Mouse (Mus musculus): Measurements from ENCODE around the gene Mvp. TPM values are rescaled to one million over a fixed set of nuclear protein-coding genes. Genes with fewer than 3 reads are reported as not detected.

Gene Mvp
- total and polyA plus RNA-seq, 2 experiments from 2014 or later = 3.3 to 6.9 TPM

- WGBS = 3% methylated on average over 10 of the region's 10 CpGs
- DNase-seq = no peak
- peaks cover 35% of the 10 kb centered on the region for H3K4me1 ChIP-seq (ENCODE audit: insufficient read depth)
These were observed 1.7 kb upstream of the Mvp start for GRCm38 (mm10) chr7:127016081-127016480.

GRCm38 (mm10) chr7:127014993-127015392, 572 bp upstream of the Mvp start:
- ATAC-seq (no peak), DNase-seq (no peak)
- Histone ChIP-seq H3K36me3 (ENCODE audit: insufficient read depth) (peaks cover 21% of the 10 kb centered on the region; the same call in 1 of the 2 replicates), H3K4me1 (ENCODE audit: insufficient read depth) (peaks cover 28% of the 10 kb centered on the region), H3K9me3 (ENCODE audit: low read length) (no peaks in the 10 kb centered on the region), H3K4me2 (ENCODE audit: low read depth) (no peak overlapping the region), H3K27ac (ENCODE audit: low read depth, low read length) (no peak overlapping the region), H3K27me3 (ENCODE audit: insufficient read depth, low read length) (no peaks in the 10 kb centered on the region), H3K9ac (no peak overlapping the region), H3K4me3 (ENCODE audit: low read depth, low read length) (no peak overlapping the region)
- WGBS = 96% methylated on average over 12 of the region's 12 CpGs
- no peak for TF ChIP-seq CTCF (IDR thresholded peaks at IDR 0.05; ENCODE audit: low read depth)

More at GRCm38 (mm10) chr7:127016081-127016480, 1.7 kb upstream of the Mvp start:
- no peak for TF ChIP-seq CTCF (IDR thresholded peaks at IDR 0.05; ENCODE audit: low read depth)
- peak overlapping the region; percentile 46 for H3K4me3 ChIP-seq (ENCODE audit: low read depth, low read length)
- peak overlapping the region; percentile 87 for H3K27ac ChIP-seq (ENCODE audit: low read depth, low read length)
- peak overlapping the region; percentile 94 for H3K4me2 ChIP-seq (ENCODE audit: low read depth)
- H3K36me3 ChIP-seq (ENCODE audit: insufficient read depth) = peaks cover 21% of the 10 kb centered on the region; the same call in 1 of the 2 replicates
- H3K27me3 ChIP-seq (ENCODE audit: insufficient read depth, low read length) = no peaks in the 10 kb centered on the region
- H3K9ac ChIP-seq = peak overlapping the region; percentile 80
- ATAC-seq = no peak
- H3K9me3 ChIP-seq (ENCODE audit: low read length) = no peaks in the 10 kb centered on the region

- TF ChIP-seq CTCF (IDR thresholded peaks at IDR 0.05; ENCODE audit: low read depth) = no peak
- H3K4me2 ChIP-seq (ENCODE audit: low read depth) = no peak overlapping the region
- ATAC-seq (no peak), DNase-seq (no peak)
- no peaks in the 10 kb centered on the region for H3K9me3 ChIP-seq (ENCODE audit: low read length)
- no peak overlapping the region for H3K9ac ChIP-seq
- peaks cover 21% of the 10 kb centered on the region; the same call in 1 of the 2 replicates for H3K36me3 ChIP-seq (ENCODE audit: insufficient read depth)
- WGBS = 93% methylated on average over 6 of the region's 6 CpGs
- H3K27me3 ChIP-seq (ENCODE audit: insufficient read depth, low read length) = no peaks in the 10 kb centered on the region
- no peak overlapping the region for H3K4me3 ChIP-seq (ENCODE audit: low read depth, low read length)
- no peak overlapping the region for H3K27ac ChIP-seq (ENCODE audit: low read depth, low read length)
- peaks cover 17% of the 10 kb centered on the region for H3K4me1 ChIP-seq (ENCODE audit: insufficient read depth)
These were observed 1.0 kb downstream of the Mvp start for GRCm38 (mm10) chr7:127013385-127013784.

GRCm38 (mm10) chr7:127012845-127013244, 1.6 kb downstream of the Mvp start:
- DNase-seq = no peak
- Histone ChIP-seq H3K27ac (ENCODE audit: low read depth, low read length) (no peak overlapping the region), H3K9ac (no peak overlapping the region), H3K4me3 (ENCODE audit: low read depth, low read length) (no peak overlapping the region), H3K36me3 (ENCODE audit: insufficient read depth) (peaks cover 21% of the 10 kb centered on the region; the same call in 1 of the 2 replicates), H3K4me2 (ENCODE audit: low read depth) (no peak overlapping the region), H3K9me3 (ENCODE audit: low read length) (no peaks in the 10 kb centered on the region), H3K4me1 (ENCODE audit: insufficient read depth) (peaks cover 12% of the 10 kb centered on the region), H3K27me3 (ENCODE audit: insufficient read depth, low read length) (no peaks in the 10 kb centered on the region)
- ATAC-seq = no peak
- TF ChIP-seq CTCF (IDR thresholded peaks at IDR 0.05; ENCODE audit: low read depth) = no peak
- 97% methylated on average over 10 of the region's 10 CpGs for WGBS

- no peak overlapping the region for H3K4me2 ChIP-seq (ENCODE audit: low read depth)
- peaks cover 10% of the 10 kb centered on the region for H3K4me1 ChIP-seq (ENCODE audit: insufficient read depth)
- no peaks in the 10 kb centered on the region for H3K27me3 ChIP-seq (ENCODE audit: insufficient read depth, low read length)
- 89% methylated on average over 6 of the region's 6 CpGs for WGBS
- ATAC-seq (no peak), DNase-seq (no peak)
- H3K4me3 ChIP-seq (ENCODE audit: low read depth, low read length) = no peak overlapping the region
- H3K36me3 ChIP-seq (ENCODE audit: insufficient read depth) = peaks cover 21% of the 10 kb centered on the region; the same call in 1 of the 2 replicates
- no peaks in the 10 kb centered on the region for H3K9me3 ChIP-seq (ENCODE audit: low read length)
- no peak overlapping the region for H3K27ac ChIP-seq (ENCODE audit: low read depth, low read length)
- no peak for TF ChIP-seq CTCF (IDR thresholded peaks at IDR 0.05; ENCODE audit: low read depth)
- H3K9ac ChIP-seq = no peak overlapping the region
These were observed 2.0 kb downstream of the Mvp start for GRCm38 (mm10) chr7:127012374-127012773.

- WGBS = 69% methylated on average over 2 of the region's 2 CpGs
- no peak overlapping the region for H3K4me2 ChIP-seq (ENCODE audit: low read depth)
- peaks cover 21% of the 10 kb centered on the region; the same call in 1 of the 2 replicates for H3K36me3 ChIP-seq (ENCODE audit: insufficient read depth)
- H3K4me1 ChIP-seq (ENCODE audit: insufficient read depth) = peaks cover 10% of the 10 kb centered on the region
- H3K9ac ChIP-seq = no peak overlapping the region
- no peaks in the 10 kb centered on the region for H3K27me3 ChIP-seq (ENCODE audit: insufficient read depth, low read length)
- no peak for TF ChIP-seq CTCF (IDR thresholded peaks at IDR 0.05; ENCODE audit: low read depth)
- ATAC-seq (no peak), DNase-seq (no peak)
- no peak overlapping the region for H3K27ac ChIP-seq (ENCODE audit: low read depth, low read length)
- no peaks in the 10 kb centered on the region for H3K9me3 ChIP-seq (ENCODE audit: low read length)
- no peak overlapping the region for H3K4me3 ChIP-seq (ENCODE audit: low read depth, low read length)
These were observed 2.7 kb downstream of the Mvp start for GRCm38 (mm10) chr7:127011717-127012116.

- DNase-seq (no peak), ATAC-seq (no peak)
- 94% methylated on average over 2 of the region's 2 CpGs for WGBS
- peaks cover 21% of the 10 kb centered on the region; the same call in 1 of the 2 replicates for H3K36me3 ChIP-seq (ENCODE audit: insufficient read depth)
- H3K27me3 ChIP-seq (ENCODE audit: insufficient read depth, low read length) = no peaks in the 10 kb centered on the region
- H3K4me1 ChIP-seq (ENCODE audit: insufficient read depth) = peaks cover 9% of the 10 kb centered on the region
- TF ChIP-seq CTCF (IDR thresholded peaks at IDR 0.05; ENCODE audit: low read depth) = no peak
- H3K9ac ChIP-seq = no peak overlapping the region
- H3K27ac ChIP-seq (ENCODE audit: low read depth, low read length) = no peak overlapping the region
- no peak overlapping the region for H3K4me2 ChIP-seq (ENCODE audit: low read depth)
- H3K4me3 ChIP-seq (ENCODE audit: low read depth, low read length) = no peak overlapping the region
- no peaks in the 10 kb centered on the region for H3K9me3 ChIP-seq (ENCODE audit: low read length)
These were observed 3.4 kb downstream of the Mvp start for GRCm38 (mm10) chr7:127011051-127011450.

Data from forebrain, postnatal 0 days (tissue).